Mouse (Mus musculus) limb, embryonic 13.5 days (tissue): ENCODE measurements around the gene Fbxl5. TPM values are rescaled to one million over a fixed set of nuclear protein-coding genes. Genes with fewer than 3 reads are reported as not detected.

Experiments
- ATAC-seq: fragments of 200-750 bp; cut with Nextera tagmentation; 2 replicates; pipeline ENCODE4 v1.8.0; 2017; ENCODE audit warnings: low read depth, moderate number of reproducible peaks, moderate TSS enrichment; ENCODE audit not compliant: low FRiP score
- H3K27ac ChIP-seq: fragments of 300-500 bp; sonication (generic); 2 replicates; pipeline ENCODE4 v1.5.1; 2015; ENCODE audit warnings: inconsistent platforms, mild to moderate bottlenecking, moderate library complexity
- H3K27me3 ChIP-seq: fragments of 300-500 bp; sonication (generic); 2 replicates; pipeline ENCODE4 v1.6.1; 2015; ENCODE audit warnings: mild to moderate bottlenecking, inconsistent platforms
- H3K36me3 ChIP-seq: fragments of 300-500 bp; sonication (generic); 2 replicates; pipeline ENCODE4 v1.6.1; 2015; ENCODE audit warnings: inconsistent platforms, mild to moderate bottlenecking, moderate library complexity
- H3K4me1 ChIP-seq: fragments of 300-500 bp; sonication (generic); 2 replicates; pipeline ENCODE4 v1.6.1; 2015; ENCODE audit warnings: inconsistent platforms
- H3K4me2 ChIP-seq: fragments of 300-500 bp; sonication (generic); replicated peaks from 2 replicates; pipeline ENCODE4 v1.6.1; 2015; ENCODE audit warnings: inconsistent platforms, mild to moderate bottlenecking, moderate library complexity
- H3K4me3 ChIP-seq: fragments of 300-500 bp; sonication (generic); 2 replicates; pipeline ENCODE4 v1.5.1; 2015; ENCODE audit warnings: moderate library complexity, mild to moderate bottlenecking, inconsistent platforms
- H3K9ac ChIP-seq: fragments of 300-500 bp; sonication (generic); 2 replicates; pipeline ENCODE4 v1.6.1; 2015; ENCODE audit warnings: mild to moderate bottlenecking, inconsistent platforms
- H3K9me3 ChIP-seq: fragments of 300-500 bp; sonication (generic); 2 replicates; pipeline ENCODE4 v1.6.1; 2016; ENCODE audit warnings: inconsistent platforms
- WGBS: fragments of 180-500 bp; shearing (Covaris S2); methylation state at CpG from one replicate; pipeline ENCODE4 v1.1.7; 2015; 5-methylcytosine and 5-hydroxymethylcytosine counted together
- polyA plus RNA-seq: library from polyadenylated mRNA; unstranded; fragments of >200 nt; fragmentation: Nextera tagmentation; extraction: Ambion mirVana; gene quantifications from 2 replicates; pipeline ENCODE4 v1.2.1, GENCODE M21; 2015

Fbxl5 gene
- polyA plus RNA-seq = 56.7 and 58.6 TPM in 2 replicates

DNA sequence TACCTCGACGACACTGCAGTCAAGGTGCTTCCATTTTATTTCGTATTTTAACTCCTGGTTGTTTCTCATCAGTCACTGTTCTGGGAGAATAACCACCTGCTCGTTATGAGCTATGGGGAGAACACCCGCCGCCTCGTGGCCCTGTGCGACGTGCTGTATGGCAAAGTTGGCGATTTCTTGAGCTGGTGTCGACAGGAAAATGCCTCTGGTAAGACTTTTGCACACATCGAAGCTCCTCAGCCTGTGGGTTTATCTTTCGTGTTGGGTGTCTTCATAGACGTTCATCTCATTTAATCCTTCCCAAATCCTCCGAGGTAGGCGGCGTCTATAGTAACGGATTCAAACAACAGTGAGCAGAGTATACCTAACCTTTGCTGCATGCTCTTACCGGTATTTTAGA lies at the start of gene Fbxl5:
TSS of gene Fbxl5 (minus strand) at position 101 of the 400 bp plus-strand sequence.
- H3K9me3 ChIP-seq = no peaks in the 10 kb centered on the region
- H3K4me1 ChIP-seq = peaks cover 3% of the 10 kb centered on the region; the same call in 1 of the 2 replicates
- 78% methylated on average over 19 of the region's 19 CpGs for WGBS
- H3K4me2 ChIP-seq = no peak within 1 kb of the TSS
- no peak within 1 kb of the TSS for H3K27ac ChIP-seq
- 0 out of 2 replicates have a peak, but pooled peaks cover 7% of the 10 kb centered on the region for H3K27me3 ChIP-seq
- H3K36me3 ChIP-seq = no peaks in the 10 kb centered on the region
- no peak within 1 kb of the TSS for H3K4me3 ChIP-seq
- ATAC-seq = no peak
- H3K9ac ChIP-seq = no peak within 1 kb of the TSS

GRCm38 (mm10) chr5:43868711-43869600 lies 47.5 kb upstream of the Fbxl5 start:
- H3K27ac ChIP-seq = 0 out of 2 replicates have a peak overlapping the region, but pooled peaks have one; percentile 4
- peak overlapping the region; percentile 70 for H3K9ac ChIP-seq
- peak; percentile 64 for ATAC-seq
- no peaks in the 10 kb centered on the region for H3K27me3 ChIP-seq
- no peaks in the 10 kb centered on the region for H3K9me3 ChIP-seq
- 3% methylated on average over 28 of the region's 28 CpGs for WGBS
- peak overlapping the region; percentile 78 for H3K4me2 ChIP-seq
- H3K4me3 ChIP-seq = peak overlapping the region; percentile 45
- H3K4me1 ChIP-seq = peaks cover 11% of the 10 kb centered on the region
- no peaks in the 10 kb centered on the region for H3K36me3 ChIP-seq

- H3K27ac ChIP-seq = 0 out of 2 replicates have a peak within 1 kb of the TSS, but pooled peaks have one; percentile 4
Measured at GRCm38 (mm10) chr5:43868253-43868652, 46.8 kb upstream of the Fbxl5 start, which contains the start of gene Cd38. Gene Cd38 (plus strand): TSS chr5:43868553.

DNA sequence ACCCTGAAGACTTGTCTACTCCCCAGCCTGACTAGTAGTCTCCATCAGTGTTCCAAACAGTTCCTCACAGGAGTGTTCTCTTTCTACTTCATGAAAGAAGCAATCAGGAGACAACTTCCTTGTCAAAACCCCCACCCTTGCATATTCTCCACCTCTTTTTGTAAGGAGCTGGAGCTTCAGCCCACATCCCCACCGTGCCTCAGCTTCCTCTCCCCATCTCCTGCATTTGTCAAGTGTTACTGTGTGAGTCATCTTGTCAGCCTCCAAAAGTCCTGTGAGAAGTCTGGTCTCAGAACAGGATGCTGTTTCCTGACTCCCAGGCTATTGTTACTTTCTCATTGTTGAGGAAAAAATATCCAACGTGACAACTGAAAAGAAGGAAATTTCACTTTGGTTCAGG lies 43.9 kb upstream of the Fbxl5 start:
- Histone ChIP-seq H3K4me2 (no peak overlapping the region), H3K27ac (no peak overlapping the region), H3K9me3 (no peaks in the 10 kb centered on the region), H3K4me3 (no peak overlapping the region), H3K27me3 (no peaks in the 10 kb centered on the region), H3K4me1 (peaks cover 11% of the 10 kb centered on the region), H3K9ac (no peak overlapping the region), H3K36me3 (no peaks in the 10 kb centered on the region)
- 84% methylated on average over 2 of the region's 2 CpGs for WGBS
- no peak for ATAC-seq

More at GRCm38 (mm10) chr5:43868253-43868652, 46.8 kb upstream of the Fbxl5 start, which contains the start of gene Cd38:
- peaks cover 11% of the 10 kb centered on the region for H3K4me1 ChIP-seq
- no peaks in the 10 kb centered on the region for H3K36me3 ChIP-seq
- peak within 1 kb of the TSS; percentile 78 for H3K4me2 ChIP-seq
- no peaks in the 10 kb centered on the region for H3K9me3 ChIP-seq
- H3K4me3 ChIP-seq = peak within 1 kb of the TSS; percentile 45
- H3K27me3 ChIP-seq = no peaks in the 10 kb centered on the region
- ATAC-seq = no peak
- H3K9ac ChIP-seq = peak within 1 kb of the TSS; percentile 70

GRCm38 (mm10) chr5:43863642-43864041 lies 42.2 kb upstream of the Fbxl5 start:
- no peaks in the 10 kb centered on the region for H3K36me3 ChIP-seq
- H3K4me2 ChIP-seq = no peak overlapping the region
- H3K27ac ChIP-seq = no peak overlapping the region
- no peak overlapping the region for H3K9ac ChIP-seq
- H3K4me3 ChIP-seq = no peak overlapping the region
- H3K9me3 ChIP-seq = no peaks in the 10 kb centered on the region
- H3K27me3 ChIP-seq = no peaks in the 10 kb centered on the region
- no peak for ATAC-seq
- WGBS = 70% methylated on average over 6 of the region's 6 CpGs
- H3K4me1 ChIP-seq = peaks cover 3% of the 10 kb centered on the region

- no peaks in the 10 kb centered on the region for H3K36me3 ChIP-seq
- H3K27me3 ChIP-seq = no peaks in the 10 kb centered on the region
- no peak overlapping the region for H3K4me3 ChIP-seq
- ATAC-seq = no peak
- no peak overlapping the region for H3K27ac ChIP-seq
- no peaks in the 10 kb centered on the region for H3K4me1 ChIP-seq
- H3K9ac ChIP-seq = no peak overlapping the region
- H3K4me2 ChIP-seq = no peak overlapping the region
- no peaks in the 10 kb centered on the region for H3K9me3 ChIP-seq
- 76% methylated on average over 5 of the region's 5 CpGs for WGBS
Measured at GRCm38 (mm10) chr5:43860670-43861431, 39.4 kb upstream of the Fbxl5 start.

- Histone ChIP-seq H3K27me3 (no peaks in the 10 kb centered on the region), H3K27ac (no peak overlapping the region), H3K36me3 (no peaks in the 10 kb centered on the region), H3K9me3 (no peaks in the 10 kb centered on the region), H3K9ac (no peak overlapping the region), H3K4me3 (no peak overlapping the region), H3K4me2 (no peak overlapping the region), H3K4me1 (no peaks in the 10 kb centered on the region)
- WGBS = 83% methylated on average over 5 of the region's 5 CpGs
- no peak for ATAC-seq
Measured at GRCm38 (mm10) chr5:43860096-43860495, 38.7 kb upstream of the Fbxl5 start.

GRCm38 (mm10) chr5:43859663-43860062 lies 38.2 kb upstream of the Fbxl5 start:
- no peak overlapping the region for H3K4me3 ChIP-seq
- no peaks in the 10 kb centered on the region for H3K36me3 ChIP-seq
- no peak overlapping the region for H3K27ac ChIP-seq
- H3K4me1 ChIP-seq = no peaks in the 10 kb centered on the region
- no peaks in the 10 kb centered on the region for H3K9me3 ChIP-seq
- H3K27me3 ChIP-seq = no peaks in the 10 kb centered on the region
- H3K9ac ChIP-seq = no peak overlapping the region
- no peak for ATAC-seq
- no peak overlapping the region for H3K4me2 ChIP-seq
- WGBS = 85% methylated on average over 8 of the region's 8 CpGs

GRCm38 (mm10) chr5:43855769-43856168 lies 34.3 kb upstream of the Fbxl5 start:
- no peaks in the 10 kb centered on the region for H3K4me1 ChIP-seq
- H3K4me2 ChIP-seq = no peak overlapping the region
- H3K27ac ChIP-seq = no peak overlapping the region
- ATAC-seq = no peak
- no peaks in the 10 kb centered on the region for H3K36me3 ChIP-seq
- no peaks in the 10 kb centered on the region for H3K9me3 ChIP-seq
- no peak overlapping the region for H3K9ac ChIP-seq
- H3K4me3 ChIP-seq = no peak overlapping the region
- 71% methylated on average over 2 of the region's 2 CpGs for WGBS
- H3K27me3 ChIP-seq = no peaks in the 10 kb centered on the region

- Histone ChIP-seq H3K36me3 (no peaks in the 10 kb centered on the region), H3K4me3 (no peak overlapping the region), H3K27ac (no peak overlapping the region), H3K9ac (no peak overlapping the region), H3K4me1 (no peaks in the 10 kb centered on the region), H3K27me3 (no peaks in the 10 kb centered on the region), H3K9me3 (no peaks in the 10 kb centered on the region), H3K4me2 (no peak overlapping the region)
- ATAC-seq = no peak
- 83% methylated on average over 7 of the region's 7 CpGs for WGBS
Measured at GRCm38 (mm10) chr5:43853868-43854488, 32.5 kb upstream of the Fbxl5 start.

DNA sequence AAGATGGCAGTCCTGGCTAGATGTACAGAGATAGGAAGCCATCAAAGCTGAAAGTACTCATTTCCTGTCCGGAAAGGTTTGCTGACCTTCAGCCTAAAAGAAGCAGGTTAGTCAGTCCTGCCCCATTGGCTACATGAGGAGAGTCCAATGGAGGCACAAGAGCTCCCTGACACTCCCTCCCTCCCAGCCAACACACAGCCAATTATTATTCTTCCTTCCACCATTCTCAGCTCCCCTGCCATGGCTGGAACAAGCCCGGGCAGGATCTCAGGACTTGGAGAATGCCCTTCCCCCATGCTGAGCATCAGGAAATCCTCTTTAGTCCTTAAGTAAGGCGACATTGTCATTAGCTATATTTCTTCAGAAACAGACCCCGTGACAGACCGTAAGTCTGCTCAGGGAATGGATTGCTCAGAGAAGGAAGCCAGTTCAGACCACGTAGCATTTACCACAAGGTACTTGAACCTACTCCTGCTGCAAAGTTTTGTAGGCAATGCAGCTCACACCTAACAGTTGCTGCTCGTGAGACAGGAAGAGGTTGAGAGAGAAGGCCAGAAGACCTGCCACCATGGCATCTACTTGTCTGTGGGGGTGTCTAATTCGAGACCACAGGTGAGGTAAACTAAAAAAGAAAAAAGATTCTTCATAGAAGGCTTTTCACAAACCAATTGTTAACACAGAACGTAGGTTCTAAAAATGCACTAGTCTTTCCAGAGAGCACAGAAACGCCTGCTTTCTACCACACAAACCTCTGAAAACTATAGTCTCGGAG lies 31.8 kb upstream of the Fbxl5 start:
- Histone ChIP-seq H3K9ac (no peak overlapping the region), H3K27ac (no peak overlapping the region), H3K4me3 (no peak overlapping the region), H3K36me3 (no peaks in the 10 kb centered on the region), H3K4me2 (no peak overlapping the region), H3K27me3 (no peaks in the 10 kb centered on the region), H3K9me3 (no peaks in the 10 kb centered on the region), H3K4me1 (no peaks in the 10 kb centered on the region)
- ATAC-seq = no peak
- 73% methylated on average over 11 of the region's 11 CpGs for WGBS
